Mouse (Mus musculus) bone marrow macrophage, adult 2 months (primary cell): Measurements from ENCODE around the gene Med14. TPM values are rescaled to one million over a fixed set of nuclear protein-coding genes. Genes with fewer than 3 reads are reported as not detected.

Experiments used
- H3K27ac ChIP-seq: 2 replicates; pipeline ENCODE4 v1.5.1; 2012; ENCODE audit warnings: low read depth, low read length; ENCODE audit not compliant: insufficient read depth
- H3K4me1 ChIP-seq: 2 replicates; pipeline ENCODE4 v1.6.1; 2012; ENCODE audit warnings: low read length; ENCODE audit not compliant: control insufficient read depth, insufficient read depth
- H3K4me3 ChIP-seq: 2 replicates; pipeline ENCODE4 v1.5.1; 2012; ENCODE audit warnings: mild to moderate bottlenecking, low read length, moderate library complexity; ENCODE audit not compliant: insufficient read depth
- CTCF ChIP-seq: IDR thresholded peaks from 2 replicates; pipeline ENCODE4 v1.5.1; 2012; ENCODE audit warnings: low read depth, mild to moderate bottlenecking, low read length, moderate library complexity
- POLR2A ChIP-seq: IDR thresholded peaks from 2 replicates; pipeline ENCODE4 v1.6.1; 2012; ENCODE audit warnings: mild to moderate bottlenecking, low read depth, low read length, borderline replicate concordance
- polyA plus RNA-seq: library from polyadenylated mRNA; stranded (reverse); fragments of >200 nt; gene quantifications from 2 replicates; pipeline ENCODE4 v1.2.4, GENCODE M21; 2012; ENCODE audit not compliant: missing spikeins, insufficient read depth, insufficient read length

Gene Med14
- 13.8 and 14.9 TPM in 2 replicates for polyA plus RNA-seq

GRCm38 (mm10) chrX:12761626-12762333 is at the start of gene Med14:
TSS of gene Med14 (minus strand) at chrX:12762073.
- H3K27ac ChIP-seq, result peak within 1 kb of the TSS; percentile 89
- no peak for TF ChIP-seq POLR2A
- H3K4me3 ChIP-seq, result peak within 1 kb of the TSS; percentile 85
- peaks cover 3% of the 10 kb centered on the region for H3K4me1 ChIP-seq

GRCm38 (mm10) chrX:12800559-12800958 is 38.7 kb upstream of the Med14 start:
- no peak for TF ChIP-seq POLR2A

GRCm38 (mm10) chrX:12794842-12795241 is 33.0 kb upstream of the Med14 start:
- TF ChIP-seq POLR2A, result no peak
- no peak for TF ChIP-seq CTCF
- Histone ChIP-seq H3K4me3 (no peak overlapping the region), H3K27ac (no peak overlapping the region), H3K4me1 (no peaks in the 10 kb centered on the region)

More at GRCm38 (mm10) chrX:12800559-12800958, 38.7 kb upstream of the Med14 start:
- Histone ChIP-seq H3K4me1 (no peaks in the 10 kb centered on the region), H3K27ac (no peak overlapping the region), H3K4me3 (no peak overlapping the region)

DNA sequence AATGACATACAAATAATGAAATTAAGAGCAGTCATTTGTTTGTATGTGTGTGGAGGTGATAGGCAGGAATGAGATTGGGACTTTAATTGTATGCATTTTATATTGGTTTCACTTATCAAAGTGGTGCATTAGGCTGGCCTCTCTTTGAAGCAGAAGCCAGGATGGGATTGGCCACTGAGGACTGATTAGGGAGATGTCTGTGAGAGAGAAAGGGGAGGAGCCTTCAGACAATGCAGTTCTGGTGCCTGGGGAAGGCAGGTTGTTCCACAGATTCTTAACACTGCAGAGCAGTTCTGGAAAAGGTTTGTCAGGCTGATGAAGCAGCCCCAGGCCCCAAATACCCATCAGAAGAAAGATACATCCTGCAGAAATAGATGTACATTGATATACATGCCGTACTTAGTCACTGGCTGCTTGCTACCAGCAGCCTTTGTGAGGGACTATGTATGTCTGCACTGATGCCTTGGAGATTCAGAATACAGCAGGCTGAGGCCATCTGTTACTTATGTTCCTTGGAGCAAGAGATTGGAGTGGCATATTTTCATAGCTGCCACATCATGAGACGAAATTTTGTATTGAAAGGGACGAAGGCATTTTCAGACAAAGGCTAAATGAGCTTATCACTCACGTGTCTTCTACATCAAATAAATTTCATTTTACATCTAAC is 29.9 kb upstream of the Med14 start:
- H3K4me1 ChIP-seq, result no peaks in the 10 kb centered on the region
- no peak overlapping the region for H3K27ac ChIP-seq
- TF ChIP-seq CTCF (no peak), POLR2A (no peak)
- H3K4me3 ChIP-seq, result no peak overlapping the region

DNA sequence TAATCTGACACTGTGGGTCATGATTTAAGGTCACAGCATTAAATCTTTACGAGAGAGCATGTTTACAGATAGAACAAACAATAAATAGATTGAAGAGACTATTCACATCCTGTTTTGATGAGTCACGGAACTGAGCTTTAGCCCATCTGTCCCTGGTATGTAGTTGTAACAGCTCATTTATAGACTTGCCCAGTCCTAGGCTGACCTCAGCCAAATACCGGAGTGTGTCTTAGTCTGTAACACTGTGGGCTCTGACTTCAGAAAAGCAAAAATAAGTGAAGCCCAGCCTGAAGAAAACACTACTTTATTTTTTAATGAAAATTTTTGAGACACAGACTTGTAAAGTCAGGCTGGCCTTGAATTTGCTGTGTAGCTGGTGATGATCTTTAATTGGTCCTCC is 11.4 kb upstream of the Med14 start:
- H3K4me3 ChIP-seq, result no peak overlapping the region
- no peak for TF ChIP-seq POLR2A
- no peak for TF ChIP-seq CTCF
- H3K27ac ChIP-seq, result no peak overlapping the region
- H3K4me1 ChIP-seq, result no peaks in the 10 kb centered on the region

DNA sequence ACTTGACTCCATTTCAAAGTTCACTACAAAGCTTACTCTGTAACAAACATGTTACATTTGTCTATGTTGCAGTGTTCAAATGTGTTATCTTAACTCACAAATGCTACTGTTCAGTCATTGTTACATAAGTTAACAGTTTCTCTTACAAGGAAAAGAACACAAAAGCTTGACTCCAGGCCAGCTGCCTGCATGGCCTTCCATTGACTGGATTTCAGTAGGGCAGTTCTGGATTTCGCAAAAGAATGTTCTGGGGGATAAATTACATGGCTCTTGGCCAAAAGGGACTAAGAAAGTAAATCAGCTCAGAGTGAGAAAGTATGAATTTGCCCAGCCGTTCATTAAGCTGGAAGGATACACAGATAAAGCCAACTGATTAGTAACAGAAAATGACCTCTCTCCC is 9.7 kb upstream of the Med14 start:
- TF ChIP-seq POLR2A, result no peak
- TF ChIP-seq CTCF, result no peak
- no peak overlapping the region for H3K27ac ChIP-seq
- peaks cover 11% of the 10 kb centered on the region for H3K4me1 ChIP-seq
- no peak overlapping the region for H3K4me3 ChIP-seq

DNA sequence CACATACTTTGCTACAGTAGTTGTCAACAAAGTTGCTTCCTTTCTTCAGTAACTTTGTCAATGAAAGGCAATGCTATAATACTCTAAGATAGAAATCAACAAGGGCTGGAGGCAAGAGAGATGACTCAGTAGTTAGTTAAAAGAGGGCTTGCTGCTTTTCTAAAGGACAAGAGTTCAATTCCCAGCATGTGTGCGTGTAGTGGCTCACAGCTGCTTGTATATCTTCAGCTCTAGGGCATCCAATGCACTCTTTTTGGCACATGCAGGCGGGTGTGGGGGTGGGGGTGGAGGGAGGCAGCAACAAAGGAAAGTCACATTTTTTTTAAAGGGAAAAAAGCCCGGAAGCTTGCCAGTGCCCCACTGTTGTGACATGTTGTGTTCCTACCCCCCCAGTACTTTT is 6.7 kb upstream of the Med14 start:
- TF ChIP-seq CTCF (no peak), POLR2A (no peak)
- Histone ChIP-seq H3K4me3 (no peak overlapping the region), H3K4me1 (peaks cover 11% of the 10 kb centered on the region), H3K27ac (no peak overlapping the region)

DNA sequence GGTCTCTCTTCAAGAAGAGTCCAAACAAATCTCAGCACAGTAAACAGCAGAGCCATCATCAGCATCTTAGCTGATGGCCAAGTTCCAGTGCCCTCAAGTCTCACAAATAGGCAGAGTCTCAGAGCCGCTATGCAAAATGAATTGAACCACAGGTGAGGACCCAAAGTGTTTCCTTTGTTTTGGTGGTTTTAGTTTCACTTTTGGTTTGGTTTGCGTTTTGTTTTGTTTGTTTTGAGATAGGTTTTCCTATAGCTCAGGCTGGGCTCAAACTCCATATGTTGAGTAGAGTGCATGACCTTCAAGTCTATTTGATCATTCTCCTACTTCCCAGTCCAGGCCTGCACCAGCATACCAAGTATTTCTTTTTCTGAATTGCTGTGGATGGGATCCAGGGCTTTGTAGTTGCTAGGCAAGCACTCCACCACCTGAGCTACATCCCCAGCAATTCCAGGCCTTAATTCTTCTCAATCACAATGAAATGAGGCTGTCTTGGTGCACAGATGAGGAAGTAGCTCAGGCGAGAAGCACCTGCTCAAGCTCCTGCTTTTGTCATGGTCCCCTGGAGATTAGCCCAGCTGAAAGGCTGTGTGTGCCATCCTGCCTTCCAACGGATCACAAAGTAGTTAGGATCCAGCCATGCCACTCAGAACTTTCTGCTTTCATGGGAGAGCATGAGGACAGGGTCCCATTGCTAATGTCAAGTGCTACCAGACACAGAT is 5.1 kb upstream of the Med14 start:
- H3K4me1 ChIP-seq, result peaks cover 11% of the 10 kb centered on the region
- TF ChIP-seq POLR2A, result no peak
- no peak for TF ChIP-seq CTCF
- H3K27ac ChIP-seq, result no peak overlapping the region
- no peak overlapping the region for H3K4me3 ChIP-seq

DNA sequence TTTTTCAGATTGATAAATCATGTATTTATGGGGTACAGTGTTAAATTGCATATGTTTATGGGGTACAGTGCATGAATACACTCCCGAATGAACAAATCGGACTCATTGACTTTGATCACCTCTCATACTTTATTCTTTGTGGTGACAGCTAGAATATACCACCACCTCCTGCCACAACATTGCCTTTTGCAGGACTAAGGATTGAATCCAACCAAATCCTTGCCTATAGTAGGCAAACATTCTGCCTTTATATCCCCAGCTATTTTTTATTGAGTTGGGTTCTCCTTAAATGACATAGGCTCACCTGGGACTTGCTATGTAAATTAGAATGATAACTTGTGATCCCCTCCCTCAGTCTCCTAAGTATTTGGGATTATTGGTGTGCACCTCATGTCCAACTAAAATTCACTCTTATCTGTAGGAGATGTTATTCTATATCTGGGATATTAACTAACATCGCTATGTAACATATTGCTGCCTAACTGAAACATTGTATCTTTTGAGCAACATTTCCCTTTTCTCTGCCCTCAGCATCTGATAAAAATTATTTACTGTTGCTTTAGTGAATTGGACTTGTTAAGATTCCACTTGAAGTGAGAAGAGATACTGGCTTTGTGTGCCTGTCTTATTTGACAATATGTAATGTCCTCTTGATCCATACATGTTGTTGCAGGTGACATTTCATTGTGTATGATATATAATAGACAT is 1.4 kb upstream of the Med14 start:
- Histone ChIP-seq H3K4me3 (peak overlapping the region; percentile 85; the same call in 1 of the 2 replicates), H3K4me1 (peaks cover 13% of the 10 kb centered on the region), H3K27ac (no peak overlapping the region)
- TF ChIP-seq CTCF, result no peak
- no peak for TF ChIP-seq POLR2A
